Mouse (Mus musculus) layer of hippocampus, adult 9-11 months (tissue): ENCODE results near the gene Ercc1.
A peak's percentile ranks its signal among the peaks of the same experiment; 100 is the strongest.

Source experiments
- DNase-seq: peaks from one replicate; pipeline ENCODE4 v3.0.0; 2022

Ercc1 gene

GRCm38 (mm10) chr7:19375368-19375767 lies 30.8 kb downstream of the Ercc1 start:
- DNase-seq: no peak

- no peak for DNase-seq
Observed at GRCm38 (mm10) chr7:19376019-19376418, 31.4 kb downstream of the Ercc1 start.

- DNase-seq: no peak
Observed at GRCm38 (mm10) chr7:19378049-19378448, 33.5 kb downstream of the Ercc1 start.

GRCm38 (mm10) chr7:19381377-19382165 lies 37.0 kb downstream of the Ercc1 start, which contains the start of gene Ercc2:
TSS of gene Ercc2 (plus strand) at chr7:19382010.
- peak; percentile 98 for DNase-seq

- no peak for DNase-seq
Observed at GRCm38 (mm10) chr7:19382166-19382541, 37.6 kb downstream of the Ercc1 start.

GRCm38 (mm10) chr7:19383708-19384107 lies 39.1 kb downstream of the Ercc1 start:
- no peak for DNase-seq

GRCm38 (mm10) chr7:19388699-19389413 lies 44.3 kb downstream of the Ercc1 start:
- DNase-seq: peak; percentile 61

GRCm38 (mm10) chr7:19394484-19394883 lies 49.9 kb downstream of the Ercc1 start:
- DNase-seq: no peak

- no peak for DNase-seq
Observed at GRCm38 (mm10) chr7:19399496-19400280, 55.1 kb downstream of the Ercc1 start.

GRCm38 (mm10) chr7:19400946-19401345 lies 56.4 kb downstream of the Ercc1 start:
- DNase-seq: no peak

- no peak for DNase-seq
Observed at GRCm38 (mm10) chr7:19402535-19403112, 58.0 kb downstream of the Ercc1 start.

- DNase-seq: no peak
Observed at GRCm38 (mm10) chr7:19403731-19404296, 59.2 kb downstream of the Ercc1 start, which contains the start of gene Klc3. TSS of gene Klc3 (minus strand) at chr7:19404104.

GRCm38 (mm10) chr7:19404476-19404875 lies 59.9 kb downstream of the Ercc1 start, which contains the start of gene Ckm:
TSS of gene Ckm (plus strand) at chr7:19404776.
- DNase-seq: no peak

GRCm38 (mm10) chr7:19405417-19405816 lies 60.8 kb downstream of the Ercc1 start:
- peak; percentile 58 for DNase-seq
